Mouse (Mus musculus): Measurements from ENCODE around the gene 1700001P01Rik. TPM values are rescaled to one million over a fixed set of nuclear protein-coding genes. Genes with fewer than 3 reads are reported as not detected.
"Not testable (repeated sequence)": the region's sequence is repeated elsewhere in the genome, so short reads cannot be mapped to it uniquely, and the experiment has no call there.

1700001P01Rik gene
- polyA plus RNA-seq, 2 experiments = 0.08 TPM; not detected in 1

DNA sequence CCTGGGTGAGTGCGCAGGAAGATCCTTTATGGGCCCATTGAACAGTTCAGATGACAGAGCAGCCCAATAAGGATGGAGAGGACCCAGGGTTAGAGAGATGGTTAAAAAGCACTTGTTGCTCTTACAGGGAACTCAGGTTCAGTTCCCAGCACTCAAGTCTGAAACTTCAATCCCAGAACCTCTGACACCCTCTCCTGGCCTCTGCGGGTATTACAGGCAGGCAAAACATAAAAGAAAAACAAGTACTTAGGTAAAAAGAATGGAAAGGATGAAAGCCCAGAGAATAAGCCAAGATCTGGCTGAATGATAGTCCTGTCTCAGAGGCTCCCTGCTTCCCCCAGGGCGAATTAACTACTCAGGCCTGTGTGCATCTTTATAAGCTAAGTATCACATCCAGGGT lies 36.6 kb downstream of the 1700001P01Rik start:
- ATAC-seq (ENCODE audit: insufficient read depth) = no peak
- Histone ChIP-seq H3K4me2 (ENCODE audit: low read depth) (no peak overlapping the region), H3K9ac (replicated peaks) (no peak overlapping the region), H3K27me3 (ENCODE audit: control insufficient read depth, insufficient read depth, low read length) (no peaks in the 10 kb centered on the region), H3K9me3 (ENCODE audit: control insufficient read depth, low read length) (no peaks in the 10 kb centered on the region), H3K27ac (no peak overlapping the region), H3K4me3 (ENCODE audit: insufficient read depth in 1 of 2, low read depth in 2 of 2, low read length in 2 of 2) (no peak overlapping the region), H3K36me3 (replicated peaks; ENCODE audit: control insufficient read depth, insufficient read depth, low read depth) (no peaks in the 10 kb centered on the region), H3K4me1 (replicated peaks; ENCODE audit: control insufficient read depth in 2 of 2, insufficient read depth in 2 of 2, low read length in 1 of 2) (peaks cover 6 to 18% of the 10 kb centered on the region in 2 experiments; a peak in 3 of 4 replicates)
- WGBS (ENCODE audit: insufficient replicate concordance) = 84% methylated on average over 3 of the region's 3 CpGs
- DNase-seq (ENCODE audit: low read depth in 3 of 3, low spot score in 3 of 3) = no peak
- TF ChIP-seq CTCF (IDR thresholded peaks at IDR 0.05; ENCODE audit: low read depth) = peak; percentile 36; the same call in 1 of the 2 replicates
- no peak for TF ChIP-seq EP300 (IDR thresholded peaks at IDR 0.05; ENCODE audit: low read depth)

DNA sequence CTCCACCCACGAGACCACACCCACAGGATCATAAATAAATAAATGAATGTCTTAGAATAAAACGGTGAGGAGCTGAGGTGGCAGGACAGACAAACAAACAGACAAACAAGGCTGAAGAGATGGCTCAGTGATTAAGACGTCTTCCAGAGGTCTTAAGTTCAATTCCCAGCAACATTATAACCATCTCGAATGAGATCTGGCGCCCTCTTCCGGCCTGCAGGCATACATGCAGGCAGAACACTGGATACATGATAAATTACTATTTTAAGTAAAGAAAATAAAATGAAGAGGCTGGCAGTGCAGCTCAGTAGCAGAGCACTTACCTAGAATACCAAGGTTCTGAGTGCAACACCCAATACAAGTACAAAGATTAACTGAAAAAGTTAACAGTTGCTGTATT lies 37.0 kb downstream of the 1700001P01Rik start:
- peaks cover 6 to 17% of the 10 kb centered on the region in 2 experiments; a peak in 3 of 4 replicates for H3K4me1 ChIP-seq (replicated peaks; ENCODE audit: control insufficient read depth in 2 of 2, insufficient read depth in 2 of 2, low read length in 1 of 2)
- DNase-seq (ENCODE audit: low read depth in 3 of 3, low spot score in 3 of 3) = no peak
- H3K4me3 ChIP-seq (ENCODE audit: insufficient read depth in 1 of 2, low read depth in 2 of 2, low read length in 2 of 2) = no peak overlapping the region
- WGBS (ENCODE audit: insufficient replicate concordance) = 47% methylated on average over 6 of the region's 6 CpGs
- H3K9me3 ChIP-seq (ENCODE audit: control insufficient read depth, low read length) = no peaks in the 10 kb centered on the region
- H3K27me3 ChIP-seq (ENCODE audit: control insufficient read depth, insufficient read depth, low read length) = no peaks in the 10 kb centered on the region
- H3K4me2 ChIP-seq (ENCODE audit: low read depth) = no peak overlapping the region
- no peaks in the 10 kb centered on the region for H3K36me3 ChIP-seq (replicated peaks; ENCODE audit: control insufficient read depth, insufficient read depth, low read depth)
- H3K27ac ChIP-seq = no peak overlapping the region
- no peak overlapping the region for H3K9ac ChIP-seq (replicated peaks)
- no peak for ATAC-seq (ENCODE audit: insufficient read depth)
- TF ChIP-seq EP300 (IDR thresholded peaks at IDR 0.05; ENCODE audit: low read depth) (no peak), CTCF (IDR thresholded peaks at IDR 0.05; ENCODE audit: low read depth) (peak; percentile 59)

DNA sequence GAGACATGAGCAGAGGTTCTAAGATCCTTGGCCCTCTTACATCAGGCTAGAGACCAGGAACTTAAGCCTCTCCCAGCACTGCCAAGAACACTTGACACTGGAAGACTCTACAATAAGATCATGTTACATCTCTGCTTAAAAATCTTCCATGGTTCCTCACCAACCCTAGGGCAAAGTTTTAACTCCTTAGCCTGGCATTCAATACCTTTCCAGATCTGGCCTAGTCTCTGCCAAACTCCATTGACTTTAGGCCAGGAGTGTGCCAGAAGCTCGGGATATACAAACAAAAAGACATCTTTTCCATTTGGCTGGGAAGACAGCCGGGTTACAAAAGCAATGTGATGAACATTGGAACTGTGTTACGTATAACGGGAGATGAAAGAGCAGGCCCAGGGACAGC lies 38.1 kb downstream of the 1700001P01Rik start:
- Histone ChIP-seq H3K4me3 (ENCODE audit: insufficient read depth in 1 of 2, low read depth in 2 of 2, low read length in 2 of 2) (no peak overlapping the region), H3K27ac (no peak overlapping the region), H3K9ac (replicated peaks) (no peak overlapping the region), H3K4me2 (ENCODE audit: low read depth) (no peak overlapping the region), H3K4me1 (replicated peaks; ENCODE audit: control insufficient read depth in 2 of 2, insufficient read depth in 2 of 2, low read length in 1 of 2) (peaks cover 0 to 8% of the 10 kb centered on the region in 2 experiments; a peak in 1 of 4 replicates), H3K27me3 (ENCODE audit: control insufficient read depth, insufficient read depth, low read length) (no peaks in the 10 kb centered on the region), H3K9me3 (ENCODE audit: control insufficient read depth, low read length) (no peaks in the 10 kb centered on the region), H3K36me3 (replicated peaks; ENCODE audit: control insufficient read depth, insufficient read depth, low read depth) (no peaks in the 10 kb centered on the region)
- TF ChIP-seq EP300 (IDR thresholded peaks at IDR 0.05; ENCODE audit: low read depth) (no peak), CTCF (IDR thresholded peaks at IDR 0.05; ENCODE audit: low read depth) (no peak)
- ATAC-seq (ENCODE audit: insufficient read depth) (no peak), DNase-seq (ENCODE audit: low read depth in 3 of 3, low spot score in 3 of 3) (no peak)
- 74% methylated on average over 4 of the region's 4 CpGs for WGBS (ENCODE audit: insufficient replicate concordance)

DNA sequence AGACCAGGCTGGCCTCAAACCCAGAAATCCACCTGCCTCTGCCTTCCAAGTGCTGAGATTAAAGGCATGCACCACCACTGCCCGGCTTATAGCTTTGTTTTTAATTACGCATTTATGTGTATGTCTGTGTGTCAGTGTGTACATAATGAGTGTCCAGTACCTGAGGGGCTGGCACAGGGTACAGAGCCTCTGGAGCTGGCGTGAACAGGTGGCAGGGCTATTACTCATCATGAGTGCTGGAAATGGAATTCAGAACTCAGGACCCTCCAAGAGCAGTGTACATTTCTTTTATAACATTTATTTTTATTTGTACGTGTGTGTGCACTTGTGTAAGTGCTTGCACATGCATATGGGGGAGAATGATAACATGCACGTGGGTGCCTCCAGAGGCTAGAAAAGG lies 39.1 kb downstream of the 1700001P01Rik start:
- no peak overlapping the region for H3K4me2 ChIP-seq (ENCODE audit: low read depth)
- H3K27me3 ChIP-seq (ENCODE audit: control insufficient read depth, insufficient read depth, low read length) = no peaks in the 10 kb centered on the region
- ATAC-seq (ENCODE audit: insufficient read depth) (no peak), DNase-seq (ENCODE audit: low read depth in 3 of 3, low spot score in 3 of 3) (no peak)
- no peaks in the 10 kb centered on the region for H3K9me3 ChIP-seq (ENCODE audit: control insufficient read depth, low read length)
- 0 out of 4 replicates have a peak, but pooled peaks cover 0 to 5% of the 10 kb centered on the region in 2 experiments for H3K4me1 ChIP-seq (replicated peaks; ENCODE audit: control insufficient read depth in 2 of 2, insufficient read depth in 2 of 2, low read length in 1 of 2)
- no peak overlapping the region for H3K27ac ChIP-seq
- H3K9ac ChIP-seq (replicated peaks) = no peak overlapping the region
- TF ChIP-seq CTCF (IDR thresholded peaks at IDR 0.05; ENCODE audit: low read depth) (no peak), EP300 (IDR thresholded peaks at IDR 0.05; ENCODE audit: low read depth) (no peak)
- no peak overlapping the region for H3K4me3 ChIP-seq (ENCODE audit: insufficient read depth in 1 of 2, low read depth in 2 of 2, low read length in 2 of 2)
- WGBS (ENCODE audit: insufficient replicate concordance) = 69% methylated on average over 5 of the region's 5 CpGs
- no peaks in the 10 kb centered on the region for H3K36me3 ChIP-seq (replicated peaks; ENCODE audit: control insufficient read depth, insufficient read depth, low read depth)

DNA sequence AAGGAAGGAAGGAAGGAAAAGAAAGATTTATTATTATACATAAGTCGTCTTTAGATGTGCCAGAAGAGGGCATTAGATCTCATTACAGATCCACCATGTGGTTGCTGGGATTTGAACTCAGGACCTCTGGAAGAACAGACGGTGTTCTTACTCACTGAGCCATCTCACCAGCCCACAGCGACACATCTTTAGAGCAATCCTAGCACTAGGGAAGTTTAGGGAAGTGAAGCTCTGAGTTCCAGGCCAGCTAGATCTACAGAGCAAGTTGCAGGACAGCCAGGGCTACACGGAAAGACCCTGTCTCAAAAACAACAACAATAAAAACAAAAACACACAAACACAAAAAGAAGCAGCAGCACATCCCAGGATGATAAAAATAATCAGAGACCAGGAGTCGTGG lies 40.9 kb downstream of the 1700001P01Rik start:
- DNase-seq (ENCODE audit: low read depth in 3 of 3, low spot score in 3 of 3); H3K4me2 ChIP-seq (ENCODE audit: low read depth); H3K27me3 ChIP-seq (ENCODE audit: control insufficient read depth, insufficient read depth, low read length); H3K9me3 ChIP-seq (ENCODE audit: control insufficient read depth, low read length); H3K27ac ChIP-seq; ATAC-seq (ENCODE audit: insufficient read depth); H3K4me1 ChIP-seq (replicated peaks; ENCODE audit: control insufficient read depth in 2 of 2, insufficient read depth in 2 of 2, low read length in 1 of 2); H3K4me3 ChIP-seq (ENCODE audit: insufficient read depth in 1 of 2, low read depth in 2 of 2, low read length in 2 of 2); H3K9ac ChIP-seq (replicated peaks); H3K36me3 ChIP-seq (replicated peaks; ENCODE audit: control insufficient read depth, insufficient read depth, low read depth): not testable (repeated sequence)
- WGBS (ENCODE audit: insufficient replicate concordance) = 56% methylated on average over 5 of the region's 5 CpGs

Measured in liver, embryonic 14.5 days (tissue).